Mouse (Mus musculus) hindbrain, embryonic 16.5 days (tissue): Measurements from ENCODE around the gene Sipa1l1. TPM values are rescaled to one million over a fixed set of nuclear protein-coding genes. Genes with fewer than 3 reads are reported as not detected.

Source experiments
- ATAC-seq: fragments of 200-750 bp; cut with Nextera tagmentation; 2 replicates; pipeline ENCODE4 v1.8.0; 2017; ENCODE audit warnings: moderate TSS enrichment, moderate library complexity
- H3K27ac ChIP-seq: fragments of 300-500 bp; sonication (generic); 2 replicates; pipeline ENCODE4 v1.5.1; 2014; ENCODE audit warnings: low read depth, mild to moderate bottlenecking, control low read depth, low read length, moderate library complexity
- H3K27me3 ChIP-seq: fragments of 300-500 bp; sonication (generic); replicated peaks from 2 replicates; pipeline ENCODE4 v1.6.1; 2014; ENCODE audit warnings: low read length; ENCODE audit not compliant: control insufficient read depth, insufficient read depth
- H3K36me3 ChIP-seq: fragments of 300-500 bp; sonication (generic); 2 replicates; pipeline ENCODE4 v1.6.1; 2014; ENCODE audit warnings: mild to moderate bottlenecking, low read length, moderate library complexity, mixed read lengths; ENCODE audit not compliant: control insufficient read depth, insufficient read depth
- H3K4me1 ChIP-seq: fragments of 300-500 bp; sonication (generic); 2 replicates; pipeline ENCODE4 v1.6.1; 2014; ENCODE audit warnings: low read depth, low read length; ENCODE audit not compliant: control insufficient read depth, insufficient read depth
- H3K4me2 ChIP-seq: fragments of 300-500 bp; sonication (generic); 2 replicates; pipeline ENCODE4 v1.6.1; 2014; ENCODE audit warnings: mild to moderate bottlenecking, low read length, control low read depth, moderate library complexity
- H3K4me3 ChIP-seq: fragments of 300-500 bp; sonication (generic); 2 replicates; pipeline ENCODE4 v1.5.1; 2014; ENCODE audit warnings: mild to moderate bottlenecking, low read length, control low read depth, moderate library complexity
- H3K9ac ChIP-seq: fragments of 300-500 bp; sonication (generic); 2 replicates; pipeline ENCODE4 v1.6.1; 2014; ENCODE audit warnings: low read depth, mild to moderate bottlenecking, control low read depth, low read length, moderate library complexity
- H3K9me3 ChIP-seq: fragments of 300-500 bp; sonication (generic); 2 replicates; pipeline ENCODE4 v1.6.1; 2014; ENCODE audit warnings: mild to moderate bottlenecking, low read length, moderate library complexity; ENCODE audit not compliant: control insufficient read depth
- WGBS: fragments of 180-500 bp; shearing (Covaris S2); extraction: QIAGEN DNeasy Blood & Tissue Kit; methylation state at CpG from one replicate; pipeline ENCODE4 v1.1.7; 2014; 5-methylcytosine and 5-hydroxymethylcytosine counted together
- polyA plus RNA-seq: library from polyadenylated mRNA; unstranded; fragments of >200 nt; fragmentation: Nextera tagmentation; extraction: Ambion mirVana; gene quantifications from 2 replicates; pipeline ENCODE4 v1.2.1, GENCODE M21; 2015

Gene Sipa1l1
- polyA plus RNA-seq, 1 experiment from 2014 or later = 11.2 TPM

DNA sequence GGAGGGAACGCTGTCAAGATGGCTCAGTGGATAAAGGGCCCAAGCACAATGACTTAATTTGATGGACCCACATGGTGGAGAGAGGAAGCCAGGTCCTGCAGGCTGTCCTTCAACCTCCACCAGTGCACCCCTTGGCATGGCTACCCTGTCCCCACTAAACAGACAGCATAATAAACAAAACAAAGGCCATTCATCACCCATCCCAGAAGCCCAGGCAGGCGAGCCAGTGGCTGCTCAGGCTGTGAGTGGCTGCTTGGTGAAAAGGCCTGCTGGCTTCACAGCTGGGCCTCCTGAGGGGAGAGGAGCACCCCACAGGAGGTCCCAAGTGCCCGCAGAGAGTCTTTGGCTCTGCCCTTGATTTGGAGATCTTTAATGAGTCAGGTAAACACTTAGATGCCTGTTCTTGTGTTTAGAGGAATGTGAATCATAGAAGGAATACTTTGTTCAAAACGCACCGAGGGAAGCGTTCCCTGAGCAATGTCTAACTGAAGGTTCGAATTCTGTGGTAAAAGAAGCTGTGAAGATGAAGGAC lies 27.6 kb downstream of the Sipa1l1 start:
- Histone ChIP-seq H3K9ac (no peak overlapping the region), H3K27me3 (no peaks in the 10 kb centered on the region), H3K9me3 (no peaks in the 10 kb centered on the region), H3K36me3 (no peaks in the 10 kb centered on the region), H3K4me2 (no peak overlapping the region), H3K4me1 (no peaks in the 10 kb centered on the region; the same call in 1 of the 2 replicates), H3K27ac (no peak overlapping the region), H3K4me3 (no peak overlapping the region)
- ATAC-seq = 0 out of 2 replicates have a peak, but pooled peaks have one; percentile 48
- WGBS = 21% methylated on average over 7 of the region's 7 CpGs

DNA sequence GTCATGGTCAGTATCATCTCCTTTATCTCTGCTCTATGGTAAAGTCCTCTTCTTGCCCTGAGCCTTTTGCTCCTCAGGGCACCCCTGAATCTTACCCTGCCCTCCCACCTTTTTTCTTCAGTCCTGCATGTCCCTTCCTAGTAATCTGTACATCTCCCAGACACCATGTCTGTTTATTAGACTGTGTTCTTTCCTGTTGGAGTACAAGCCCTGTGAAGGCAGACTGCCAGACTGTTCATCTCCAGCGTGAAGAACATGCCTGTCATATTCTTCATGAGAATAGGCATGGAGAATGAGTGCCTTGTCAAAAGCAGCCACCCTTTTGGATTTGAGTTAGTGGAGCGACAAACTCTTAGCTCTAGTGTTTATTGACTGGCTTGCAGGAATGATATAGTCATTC lies 28.1 kb downstream of the Sipa1l1 start:
- no peaks in the 10 kb centered on the region for H3K27me3 ChIP-seq
- no peak overlapping the region for H3K27ac ChIP-seq
- H3K36me3 ChIP-seq = no peaks in the 10 kb centered on the region
- H3K9me3 ChIP-seq = no peaks in the 10 kb centered on the region
- H3K4me3 ChIP-seq = no peak overlapping the region
- no peak for ATAC-seq
- 50% methylated on average over 2 of the region's 2 CpGs for WGBS
- H3K4me1 ChIP-seq = no peaks in the 10 kb centered on the region; the same call in 1 of the 2 replicates
- no peak overlapping the region for H3K4me2 ChIP-seq
- no peak overlapping the region for H3K9ac ChIP-seq

DNA sequence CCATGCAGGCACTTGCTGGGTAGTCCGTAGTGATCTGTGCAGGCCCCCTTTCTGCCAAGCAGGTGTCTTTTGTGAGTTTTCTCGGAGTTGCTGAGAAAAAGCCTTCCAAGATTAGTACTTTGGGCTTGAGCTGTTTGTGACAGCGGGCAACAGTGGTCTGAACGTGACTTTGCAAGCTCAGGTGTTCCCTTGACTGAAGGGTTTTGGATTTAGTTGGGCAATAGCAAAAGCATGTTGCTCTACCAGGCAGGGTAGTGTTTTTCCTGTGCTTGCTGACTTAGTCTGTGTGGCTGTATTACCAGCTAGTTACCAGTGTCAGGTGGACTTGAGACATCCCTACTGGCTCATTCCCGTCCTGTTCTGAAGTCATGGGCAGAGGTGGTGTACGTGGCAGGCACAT lies 30.2 kb downstream of the Sipa1l1 start:
- no peak overlapping the region for H3K9ac ChIP-seq
- H3K36me3 ChIP-seq = no peaks in the 10 kb centered on the region
- H3K27me3 ChIP-seq = no peaks in the 10 kb centered on the region
- WGBS = 87% methylated on average over 6 of the region's 6 CpGs
- H3K27ac ChIP-seq = no peak overlapping the region
- no peak overlapping the region for H3K4me2 ChIP-seq
- H3K4me3 ChIP-seq = no peak overlapping the region
- ATAC-seq = no peak
- no peaks in the 10 kb centered on the region; the same call in 1 of the 2 replicates for H3K4me1 ChIP-seq
- H3K9me3 ChIP-seq = no peaks in the 10 kb centered on the region

- no peak overlapping the region for H3K4me2 ChIP-seq
- no peaks in the 10 kb centered on the region for H3K9me3 ChIP-seq
- ATAC-seq = no peak
- no peaks in the 10 kb centered on the region for H3K36me3 ChIP-seq
- no peak overlapping the region for H3K4me3 ChIP-seq
- H3K27me3 ChIP-seq = no peaks in the 10 kb centered on the region
- no peak overlapping the region for H3K27ac ChIP-seq
- no peak overlapping the region for H3K9ac ChIP-seq
- H3K4me1 ChIP-seq = no peaks in the 10 kb centered on the region
- 93% methylated on average over 6 of the region's 6 CpGs for WGBS
Observed at GRCm38 (mm10) chr12:82204106-82204505, 35.0 kb downstream of the Sipa1l1 start.

DNA sequence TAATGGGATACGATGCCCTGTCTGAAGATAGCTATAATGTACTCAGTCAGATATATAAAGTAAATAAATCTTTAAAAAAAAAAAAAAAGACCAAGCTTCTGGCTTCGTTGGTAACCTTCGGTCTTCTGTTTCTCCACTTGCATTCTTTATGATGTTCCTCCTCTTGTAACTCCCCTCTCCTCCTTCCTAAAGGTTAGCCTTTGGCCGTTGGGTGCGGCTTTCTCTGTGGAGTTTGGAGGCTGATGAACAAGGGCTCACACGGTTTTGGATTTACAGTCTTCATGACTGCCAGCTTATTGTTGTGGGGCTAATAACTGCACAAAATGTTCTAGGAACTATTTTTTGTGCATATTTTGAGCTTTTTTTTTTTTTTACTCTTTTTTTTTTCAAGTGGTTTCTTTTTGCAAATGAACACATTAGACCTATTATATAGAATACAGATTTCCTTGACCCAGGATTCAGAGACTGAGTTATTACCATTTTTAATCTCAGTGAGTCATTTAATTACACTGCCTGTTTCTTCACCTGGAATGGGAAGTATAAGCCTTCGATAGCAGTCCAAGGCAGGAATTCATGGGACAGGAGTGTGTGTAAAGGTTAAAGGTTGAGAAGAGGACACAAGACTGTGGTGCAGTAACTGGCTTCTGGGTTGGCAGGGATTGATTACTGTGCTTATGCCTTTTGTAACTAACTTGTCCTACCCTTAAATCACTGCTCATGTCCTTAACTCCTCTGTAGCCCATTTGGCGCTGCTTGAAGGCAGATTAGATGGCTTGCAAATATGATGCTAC lies 37.9 kb downstream of the Sipa1l1 start:
- Histone ChIP-seq H3K4me2 (no peak overlapping the region), H3K9ac (no peak overlapping the region), H3K4me1 (no peaks in the 10 kb centered on the region), H3K27me3 (no peaks in the 10 kb centered on the region), H3K36me3 (no peaks in the 10 kb centered on the region), H3K4me3 (no peak overlapping the region), H3K27ac (no peak overlapping the region), H3K9me3 (no peaks in the 10 kb centered on the region)
- no peak for ATAC-seq
- WGBS = 93% methylated on average over 8 of the region's 8 CpGs

DNA sequence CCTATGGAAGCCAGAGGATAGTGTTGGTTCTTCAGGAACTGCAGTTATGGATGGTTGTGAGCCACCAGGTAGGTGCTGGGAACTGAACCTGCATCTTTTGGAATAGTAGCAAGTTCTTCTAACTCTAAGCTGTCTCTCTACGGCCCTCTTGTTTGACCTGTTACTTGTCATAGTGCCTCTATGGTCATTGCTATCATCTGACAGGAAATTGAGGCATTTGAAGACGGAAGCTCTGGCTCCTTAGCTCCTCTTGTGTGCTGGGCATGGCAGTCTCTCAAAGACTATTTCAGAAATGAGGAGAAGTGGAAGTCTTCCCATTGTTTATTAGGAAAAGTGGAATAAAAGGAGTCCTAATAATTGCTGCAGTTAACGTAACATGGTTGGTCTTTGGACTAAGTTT lies 38.9 kb downstream of the Sipa1l1 start:
- no peaks in the 10 kb centered on the region for H3K36me3 ChIP-seq
- H3K4me3 ChIP-seq = no peak overlapping the region
- no peaks in the 10 kb centered on the region for H3K9me3 ChIP-seq
- no peak overlapping the region for H3K9ac ChIP-seq
- no peaks in the 10 kb centered on the region for H3K27me3 ChIP-seq
- no peak for ATAC-seq
- H3K27ac ChIP-seq = no peak overlapping the region
- WGBS = 93% methylated on average over 3 of the region's 3 CpGs
- H3K4me2 ChIP-seq = no peak overlapping the region
- H3K4me1 ChIP-seq = no peaks in the 10 kb centered on the region

- no peaks in the 10 kb centered on the region for H3K4me1 ChIP-seq
- no peaks in the 10 kb centered on the region for H3K36me3 ChIP-seq
- no peak overlapping the region for H3K27ac ChIP-seq
- no peak overlapping the region for H3K9ac ChIP-seq
- H3K27me3 ChIP-seq = no peaks in the 10 kb centered on the region
- H3K4me3 ChIP-seq = no peak overlapping the region
- ATAC-seq = no peak
- H3K4me2 ChIP-seq = no peak overlapping the region
- 83% methylated on average over 4 of the region's 4 CpGs for WGBS
- H3K9me3 ChIP-seq = no peaks in the 10 kb centered on the region
Observed at GRCm38 (mm10) chr12:82208611-82209010, 39.5 kb downstream of the Sipa1l1 start.

DNA sequence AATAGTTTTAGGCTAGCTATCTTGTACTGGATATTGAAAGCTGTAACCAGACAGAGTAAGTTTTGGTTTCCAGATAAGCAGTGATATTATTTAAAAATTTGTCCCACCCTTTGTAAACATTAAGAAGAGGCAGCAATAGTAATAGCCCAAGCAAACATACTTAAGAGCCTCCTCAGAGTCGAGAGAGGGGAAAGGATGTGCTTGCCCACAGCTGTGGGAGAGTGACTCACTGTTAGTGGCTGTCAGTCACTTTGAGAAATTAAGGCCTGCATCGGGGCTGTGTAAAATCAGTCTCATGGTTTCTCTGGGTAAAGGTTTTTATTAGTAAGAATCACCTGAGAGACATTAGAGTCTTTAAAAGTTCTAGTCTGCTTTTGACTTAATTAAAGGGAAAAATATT lies 40.6 kb downstream of the Sipa1l1 start:
- WGBS = 64% methylated on average over 2 of the region's 2 CpGs
- Histone ChIP-seq H3K27me3 (no peaks in the 10 kb centered on the region), H3K4me1 (no peaks in the 10 kb centered on the region), H3K36me3 (no peaks in the 10 kb centered on the region), H3K9me3 (no peaks in the 10 kb centered on the region), H3K9ac (no peak overlapping the region), H3K27ac (no peak overlapping the region), H3K4me2 (no peak overlapping the region), H3K4me3 (no peak overlapping the region)
- no peak for ATAC-seq

- H3K36me3 ChIP-seq = no peaks in the 10 kb centered on the region
- H3K9ac ChIP-seq = no peak overlapping the region
- no peak overlapping the region for H3K4me2 ChIP-seq
- H3K4me3 ChIP-seq = no peak overlapping the region
- no peaks in the 10 kb centered on the region for H3K9me3 ChIP-seq
- WGBS = 74% methylated on average over 2 of the region's 2 CpGs
- no peaks in the 10 kb centered on the region for H3K4me1 ChIP-seq
- ATAC-seq = no peak
- no peak overlapping the region for H3K27ac ChIP-seq
- H3K27me3 ChIP-seq = no peaks in the 10 kb centered on the region
Observed at GRCm38 (mm10) chr12:82213056-82213455, 43.9 kb downstream of the Sipa1l1 start.
